Mouse (Mus musculus) limb, embryonic 10.5 days (tissue): ENCODE data around the gene Hrc. TPM values are rescaled to one million over a fixed set of nuclear protein-coding genes. Genes with fewer than 3 reads are reported as not detected.

Source experiments
- DNase-seq: peaks from one replicate; pipeline ENCODE4 v3.0.0-alpha.2; 2017; ENCODE audit warnings: low spot score
- H3K27ac ChIP-seq: fragments of 300-500 bp; sonication (generic); 2 replicates; pipeline ENCODE4 v1.5.1; 2016; ENCODE audit warnings: mild to moderate bottlenecking
- H3K27me3 ChIP-seq: fragments of 300-500 bp; sonication (generic); 2 replicates; pipeline ENCODE4 v1.6.1; 2016; ENCODE audit warnings: low read depth, mild to moderate bottlenecking; ENCODE audit not compliant: poor library complexity, severe bottlenecking
- H3K36me3 ChIP-seq: fragments of 300-500 bp; sonication (generic); 2 replicates; pipeline ENCODE4 v1.6.1; 2016; ENCODE audit warnings: mild to moderate bottlenecking, moderate library complexity
- H3K4me1 ChIP-seq: fragments of 300-500 bp; sonication (generic); 2 replicates; pipeline ENCODE4 v1.6.1; 2016
- H3K4me3 ChIP-seq: fragments of 300-500 bp; sonication (generic); 2 replicates; pipeline ENCODE4 v1.5.1; 2016; ENCODE audit warnings: mild to moderate bottlenecking, moderate library complexity
- H3K9me3 ChIP-seq: fragments of 300-500 bp; sonication (generic); replicated peaks from 2 replicates; pipeline ENCODE4 v1.6.1; 2016; ENCODE audit warnings: mild to moderate bottlenecking
- WGBS: fragments of 180-500 bp; shearing (Covaris S2); methylation state at CpG from one replicate; pipeline ENCODE4 v1.1.7; 2016; 5-methylcytosine and 5-hydroxymethylcytosine counted together
- polyA plus RNA-seq: library from polyadenylated mRNA; unstranded; fragments of >200 nt; fragmentation: Nextera tagmentation; extraction: Ambion mirVana; gene quantifications from 2 replicates; pipeline ENCODE4 v1.2.1, GENCODE M21; 2016

The Hrc gene
- polyA plus RNA-seq, 1 experiment from 2014 or later = 0.39 TPM

GRCm38 (mm10) chr7:45372371-45372770 lies 37.3 kb downstream of the Hrc start:
- WGBS = 88% methylated on average over 5 of the region's 5 CpGs
- Histone ChIP-seq H3K4me1 (peaks cover 29% of the 10 kb centered on the region), H3K9me3 (no peaks in the 10 kb centered on the region), H3K27ac (no peak overlapping the region), H3K27me3 (peaks cover 30% of the 10 kb centered on the region), H3K4me3 (no peak overlapping the region), H3K36me3 (peaks cover 59% of the 10 kb centered on the region)
- no peak for DNase-seq

GRCm38 (mm10) chr7:45374620-45375019 lies 39.5 kb downstream of the Hrc start:
- Histone ChIP-seq H3K27me3 (peaks cover 10% of the 10 kb centered on the region), H3K4me1 (peaks cover 20% of the 10 kb centered on the region), H3K36me3 (peaks cover 81% of the 10 kb centered on the region), H3K9me3 (no peaks in the 10 kb centered on the region), H3K4me3 (no peak overlapping the region), H3K27ac (no peak overlapping the region)
- 95% methylated on average over 8 of the region's 8 CpGs for WGBS
- DNase-seq = no peak

- no peaks in the 10 kb centered on the region for H3K27me3 ChIP-seq
- WGBS = 92% methylated on average over 1 of the region's 1 CpGs
- no peaks in the 10 kb centered on the region for H3K9me3 ChIP-seq
- H3K36me3 ChIP-seq = peaks cover 94% of the 10 kb centered on the region
- H3K27ac ChIP-seq = no peak overlapping the region
- no peak overlapping the region for H3K4me3 ChIP-seq
- DNase-seq = no peak
- H3K4me1 ChIP-seq = peaks cover 6% of the 10 kb centered on the region
Observed at GRCm38 (mm10) chr7:45376057-45376456, 41.0 kb downstream of the Hrc start.

- Histone ChIP-seq H3K4me3 (no peak overlapping the region), H3K4me1 (no peaks in the 10 kb centered on the region), H3K36me3 (peaks cover 100% of the 10 kb centered on the region), H3K9me3 (no peaks in the 10 kb centered on the region), H3K27me3 (no peaks in the 10 kb centered on the region), H3K27ac (no peak overlapping the region)
- DNase-seq = no peak
- 83% methylated on average over 3 of the region's 3 CpGs for WGBS
Observed at GRCm38 (mm10) chr7:45386077-45386476, 51.0 kb downstream of the Hrc start.

Other genes with a start within 250 kb of the Hrc start
- gene Rcn3, start 243.1 kb upstream of the Hrc start, polyA plus RNA-seq = 175 and 210 TPM in 2 replicates
- gene Fcgrt, start 231.4 kb upstream of the Hrc start, polyA plus RNA-seq = 5.2 and 7.8 TPM in 2 replicates
- 1,846 and 2,302 TPM in 2 replicates for gene Rps11, start 210.9 kb upstream of the Hrc start, polyA plus RNA-seq
- gene Rpl13a, start 206.5 kb upstream of the Hrc start, polyA plus RNA-seq = 1,210 and 1,327 TPM in 2 replicates
- gene Gm45713, start 199.1 kb upstream of the Hrc start, polyA plus RNA-seq = not detected in 2 replicates
- 1.4 and 1.5 TPM in 2 replicates for gene Flt3l, start 198.9 kb upstream of the Hrc start, polyA plus RNA-seq
- gene Pih1d1, start 181.0 kb upstream of the Hrc start, polyA plus RNA-seq = 105 and 109 TPM in 2 replicates
- gene Aldh16a1, start 180.7 kb upstream of the Hrc start, polyA plus RNA-seq = 54.2 and 63.7 TPM in 2 replicates
- 0.06 TPM in 1 of 2 replicates, not detected in the other for gene Slc17a7, start 171.3 kb upstream of the Hrc start, polyA plus RNA-seq
- not detected in 2 replicates for gene Gfy, start 155.7 kb upstream of the Hrc start, polyA plus RNA-seq
- not detected in 2 replicates for gene Pth2, start 154.3 kb upstream of the Hrc start, polyA plus RNA-seq
- 0.45 and 0.68 TPM in 2 replicates for gene Ccdc155, start 130.4 kb upstream of the Hrc start, polyA plus RNA-seq
- 0.21 and 0.41 TPM in 2 replicates for gene Dkkl1, start 123.1 kb upstream of the Hrc start, polyA plus RNA-seq
- 435 and 481 TPM in 2 replicates for gene Tead2, start 119.5 kb upstream of the Hrc start, polyA plus RNA-seq
- gene Cd37, start 96.2 kb upstream of the Hrc start, polyA plus RNA-seq = 1.1 and 1.2 TPM in 2 replicates
- 0.24 and 0.49 TPM in 2 replicates for gene Slc6a16, start 94.2 kb upstream of the Hrc start, polyA plus RNA-seq
- gene Slc6a21, start 57.8 kb upstream of the Hrc start, polyA plus RNA-seq = not detected in 2 replicates
- 5.2 and 8.4 TPM in 2 replicates for gene Trpm4, start 1.5 kb upstream of the Hrc start, polyA plus RNA-seq
- 2.4 and 5.3 TPM in 2 replicates for gene Ppfia3, start 31.7 kb downstream of the Hrc start, polyA plus RNA-seq
- gene Lin7b, start 35.3 kb downstream of the Hrc start, polyA plus RNA-seq = 0.40 and 0.64 TPM in 2 replicates
- 305 and 308 TPM in 2 replicates for gene Snrnp70, start 60.5 kb downstream of the Hrc start, polyA plus RNA-seq
- gene Kcna7, start 70.4 kb downstream of the Hrc start, polyA plus RNA-seq = 0.06 TPM in 1 of 2 replicates, not detected in the other
- 2.1 and 2.2 TPM in 2 replicates for gene Ntf5, start 78.4 kb downstream of the Hrc start, polyA plus RNA-seq
- gene Lhb, start 85.5 kb downstream of the Hrc start, polyA plus RNA-seq = not detected in 2 replicates
- gene Gys1, start 99.6 kb downstream of the Hrc start, polyA plus RNA-seq = 42.6 and 44.9 TPM in 2 replicates
- 228 and 283 TPM in 2 replicates for gene Ruvbl2, start 102.8 kb downstream of the Hrc start, polyA plus RNA-seq
- 5,063 and 5,416 TPM in 2 replicates for gene Ftl1, start 124.6 kb downstream of the Hrc start, polyA plus RNA-seq
- gene Bax, start 131.6 kb downstream of the Hrc start, polyA plus RNA-seq = 248 and 297 TPM in 2 replicates
- gene Tulp2, start 146.6 kb downstream of the Hrc start, polyA plus RNA-seq = 1.8 and 2.2 TPM in 2 replicates
- gene Gm45808, start 151.5 kb downstream of the Hrc start, polyA plus RNA-seq = not detected in 2 replicates
- gene Dhdh, start 153.5 kb downstream of the Hrc start, polyA plus RNA-seq = 4.9 and 5.8 TPM in 2 replicates
- 116 and 125 TPM in 2 replicates for gene Nucb1, start 175.1 kb downstream of the Hrc start, polyA plus RNA-seq
- 22.4 and 25.7 TPM in 2 replicates for gene Ppp1r15a, start 191.0 kb downstream of the Hrc start, polyA plus RNA-seq
- 0.43 and 1.0 TPM in 2 replicates for gene Plekha4, start 191.0 kb downstream of the Hrc start, polyA plus RNA-seq
- gene Hsd17b14, start 219.6 kb downstream of the Hrc start, polyA plus RNA-seq = 1.0 and 1.1 TPM in 2 replicates
- 65.8 and 68.0 TPM in 2 replicates for gene Bcat2, start 234.9 kb downstream of the Hrc start, polyA plus RNA-seq